Mouse (Mus musculus) hindbrain, embryonic 10.5 days (tissue): ENCODE measurements around the gene Tktl1. TPM values are rescaled to one million over a fixed set of nuclear protein-coding genes. Genes with fewer than 3 reads are reported as not detected.

Source experiments
- DNase-seq: peaks from one replicate; pipeline ENCODE4 v3.0.0-alpha.2; 2017; ENCODE audit warnings: low spot score
- H3K27ac ChIP-seq: fragments of 300-500 bp; sonication (generic); 2 replicates; pipeline ENCODE4 v1.5.1; 2016; ENCODE audit warnings: mild to moderate bottlenecking, moderate library complexity
- H3K27me3 ChIP-seq: fragments of 300-500 bp; sonication (generic); 2 replicates; pipeline ENCODE4 v1.6.1; 2016; ENCODE audit warnings: mild to moderate bottlenecking; ENCODE audit not compliant: poor library complexity, insufficient read depth, severe bottlenecking
- H3K36me3 ChIP-seq: fragments of 300-500 bp; sonication (generic); 2 replicates; pipeline ENCODE4 v1.6.1; 2016; ENCODE audit warnings: mild to moderate bottlenecking, moderate library complexity
- H3K4me1 ChIP-seq: fragments of 300-500 bp; sonication (generic); replicated peaks from 2 replicates; pipeline ENCODE4 v1.6.1; 2016; ENCODE audit warnings: mild to moderate bottlenecking
- H3K4me3 ChIP-seq: fragments of 300-500 bp; sonication (generic); 2 replicates; pipeline ENCODE4 v1.5.1; 2016; ENCODE audit warnings: mild to moderate bottlenecking, moderate library complexity
- H3K9me3 ChIP-seq: fragments of 300-500 bp; sonication (generic); 2 replicates; pipeline ENCODE4 v1.6.1; 2016; ENCODE audit warnings: mild to moderate bottlenecking, moderate library complexity
- WGBS: fragments of 180-500 bp; shearing (Covaris S2); methylation state at CpG from one replicate; pipeline ENCODE4 v1.1.7; 2016; 5-methylcytosine and 5-hydroxymethylcytosine counted together
- polyA plus RNA-seq: library from polyadenylated mRNA; unstranded; fragments of >200 nt; fragmentation: Nextera tagmentation; extraction: Ambion mirVana; gene quantifications from 2 replicates; pipeline ENCODE4 v1.2.1, GENCODE M21; 2016

The Tktl1 gene
- polyA plus RNA-seq, 1 experiment from 2014 or later = not detected

GRCm38 (mm10) chrX:74245687-74246086, 68.6 kb downstream of the Tktl1 start:
- Histone ChIP-seq H3K9me3 (no peaks in the 10 kb centered on the region; the same call in 1 of the 2 replicates), H3K4me1 (peaks cover 16% of the 10 kb centered on the region), H3K4me3 (peak overlapping the region; percentile 66), H3K27me3 (peaks cover 4% of the 10 kb centered on the region; the same call in 1 of the 2 replicates), H3K27ac (peak overlapping the region; percentile 94), H3K36me3 (peaks cover 34% of the 10 kb centered on the region)
- DNase-seq = peak; percentile 70
- 27% methylated on average over 21 of the region's 21 CpGs for WGBS

DNA sequence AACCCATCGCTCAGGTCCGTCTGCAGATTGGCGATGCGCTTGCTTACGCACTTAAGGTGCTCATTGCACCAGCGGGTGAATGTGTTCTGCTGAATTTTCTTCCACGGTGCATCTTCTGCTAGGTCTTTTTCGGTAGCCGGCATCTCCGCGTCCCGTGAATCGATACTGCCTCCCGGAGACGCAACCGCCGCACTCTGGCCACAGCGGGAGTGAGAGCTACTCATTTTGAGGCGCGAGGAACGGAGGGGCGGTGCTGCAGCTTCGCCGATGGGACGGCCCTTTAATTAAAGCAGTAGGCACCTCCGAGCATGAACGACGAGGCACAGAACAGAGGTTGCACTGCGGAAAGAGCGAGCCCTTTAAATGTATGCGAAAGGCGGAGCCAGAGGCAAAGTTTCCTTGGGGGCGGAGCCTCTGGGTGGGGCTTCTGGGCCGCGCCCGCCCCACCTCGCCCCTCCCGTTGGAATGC, 69.2 kb downstream of the Tktl1 start:
- Histone ChIP-seq H3K36me3 (peaks cover 29% of the 10 kb centered on the region), H3K27me3 (peaks cover 6% of the 10 kb centered on the region; the same call in 1 of the 2 replicates), H3K4me3 (peak overlapping the region; percentile 66), H3K4me1 (peaks cover 16% of the 10 kb centered on the region), H3K27ac (peak overlapping the region; percentile 94), H3K9me3 (no peaks in the 10 kb centered on the region; the same call in 1 of the 2 replicates)
- peak; percentile 86 for DNase-seq
- WGBS = 15% methylated on average over 38 of the region's 38 CpGs

GRCm38 (mm10) chrX:74246693-74247092, 69.6 kb downstream of the Tktl1 start:
- peaks cover 16% of the 10 kb centered on the region for H3K4me1 ChIP-seq
- H3K9me3 ChIP-seq = no peaks in the 10 kb centered on the region; the same call in 1 of the 2 replicates
- H3K4me3 ChIP-seq = peak overlapping the region; percentile 66
- WGBS = 20% methylated on average over 15 of the region's 15 CpGs
- no peak for DNase-seq
- H3K27ac ChIP-seq = peak overlapping the region; percentile 94
- H3K27me3 ChIP-seq = peaks cover 6% of the 10 kb centered on the region; the same call in 1 of the 2 replicates
- H3K36me3 ChIP-seq = peaks cover 24% of the 10 kb centered on the region

- Histone ChIP-seq H3K4me1 (peaks cover 14% of the 10 kb centered on the region), H3K9me3 (no peaks in the 10 kb centered on the region; the same call in 1 of the 2 replicates), H3K27me3 (peaks cover 6% of the 10 kb centered on the region; the same call in 1 of the 2 replicates), H3K36me3 (peaks cover 5% of the 10 kb centered on the region; the same call in 1 of the 2 replicates), H3K4me3 (no peak overlapping the region), H3K27ac (no peak overlapping the region)
- WGBS = 19% methylated on average over 3 of the region's 3 CpGs
- DNase-seq = peak; percentile 64
These were observed 71.6 kb downstream of the Tktl1 start for GRCm38 (mm10) chrX:74248651-74249050.

DNA sequence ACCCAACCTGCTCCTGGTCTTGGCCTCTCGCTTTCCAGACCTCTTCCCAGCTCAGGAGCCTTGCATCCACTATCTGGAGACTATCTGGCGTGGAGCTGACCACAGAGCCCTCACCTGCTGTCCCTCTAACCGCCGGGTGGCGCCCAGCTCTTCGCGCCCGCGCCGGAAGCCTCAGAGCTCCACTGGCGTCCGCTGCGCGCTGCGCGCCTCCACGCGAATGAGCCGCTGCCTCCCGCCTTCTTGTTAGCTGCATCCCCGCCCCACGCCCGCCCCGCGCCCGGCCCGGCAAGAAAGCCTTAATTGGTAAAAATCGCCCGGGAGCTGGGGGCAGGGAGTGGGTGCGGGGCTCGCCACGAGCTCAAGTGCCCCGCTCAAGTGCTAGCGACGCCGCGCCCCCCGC, 72.6 kb downstream of the Tktl1 start, which contains the start of gene Flna:
Gene Flna, minus strand, starts transcription at position 206 of the 400 bp plus-strand sequence.
- 24% methylated on average over 38 of the region's 38 CpGs for WGBS

DNA sequence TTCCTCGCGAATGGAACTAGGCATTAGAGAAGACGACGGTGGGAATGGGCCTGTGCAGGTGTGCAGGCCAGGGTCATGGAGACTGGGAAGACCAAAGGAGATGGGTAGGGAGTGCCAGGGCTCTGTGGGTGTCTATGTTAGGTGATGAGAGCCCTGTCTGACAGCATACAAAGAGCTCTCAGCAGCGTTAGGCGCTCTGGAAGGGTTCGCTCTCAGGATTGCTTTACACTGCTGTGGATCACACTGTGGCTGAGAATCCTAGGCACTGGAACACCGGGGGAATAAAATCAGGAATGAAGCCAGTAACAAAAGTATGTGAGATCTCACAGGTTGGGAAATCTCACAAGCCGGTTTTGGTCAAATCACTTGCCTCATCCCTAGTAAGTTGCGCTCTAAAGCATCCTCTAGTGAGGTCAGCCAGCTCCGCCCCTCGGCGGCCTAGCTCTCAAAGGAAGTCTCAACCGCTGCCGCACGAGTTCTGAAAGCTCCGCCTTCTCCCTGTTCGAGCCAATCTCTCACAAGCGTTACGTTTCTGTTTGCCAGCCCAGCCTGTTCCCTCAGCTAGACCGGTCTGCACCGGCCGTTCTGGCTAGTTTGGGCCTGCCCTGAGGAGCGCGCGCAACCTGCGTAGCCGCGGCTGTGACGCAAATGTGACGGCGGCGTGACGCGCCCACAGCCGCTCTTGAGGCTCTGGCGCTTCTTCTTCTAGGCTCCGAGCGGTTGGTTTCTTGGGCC, 77.3 kb downstream of the Tktl1 start, which contains the start of gene Emd:
Gene Emd, plus strand, starts transcription at position 535 of the 735 bp plus-strand sequence.
- 19% methylated on average over 39 of the region's 39 CpGs for WGBS
- H3K27ac ChIP-seq = peak within 1 kb of the TSS; percentile 92
- DNase-seq = peak; percentile 88

More for the DNA sequence above, 72.6 kb downstream of the Tktl1 start, which contains the start of gene Flna:
- Histone ChIP-seq H3K9me3 (no peaks in the 10 kb centered on the region; the same call in 1 of the 2 replicates), H3K27ac (peak within 1 kb of the TSS; percentile 87), H3K36me3 (no peaks in the 10 kb centered on the region), H3K4me3 (peak within 1 kb of the TSS; percentile 60), H3K27me3 (peaks cover 6% of the 10 kb centered on the region; the same call in 1 of the 2 replicates), H3K4me1 (peaks cover 10% of the 10 kb centered on the region)
- DNase-seq = peak; percentile 62

GRCm38 (mm10) chrX:74254888-74255565, 78.0 kb downstream of the Tktl1 start:
- H3K27ac ChIP-seq = peak overlapping the region; percentile 92
- peaks cover 5% of the 10 kb centered on the region for H3K4me1 ChIP-seq
- H3K9me3 ChIP-seq = no peaks in the 10 kb centered on the region
- peaks cover 6% of the 10 kb centered on the region; the same call in 1 of the 2 replicates for H3K27me3 ChIP-seq
- DNase-seq = no peak
- 27% methylated on average over 31 of the region's 31 CpGs for WGBS
- peaks cover 31% of the 10 kb centered on the region for H3K36me3 ChIP-seq
- H3K4me3 ChIP-seq = peak overlapping the region; percentile 66

More for the DNA sequence above, 77.3 kb downstream of the Tktl1 start, which contains the start of gene Emd:
- Histone ChIP-seq H3K36me3 (peaks cover 28% of the 10 kb centered on the region), H3K27me3 (peaks cover 6% of the 10 kb centered on the region; the same call in 1 of the 2 replicates), H3K4me1 (peaks cover 12% of the 10 kb centered on the region), H3K9me3 (no peaks in the 10 kb centered on the region; the same call in 1 of the 2 replicates), H3K4me3 (peak within 1 kb of the TSS; percentile 66)

DNA sequence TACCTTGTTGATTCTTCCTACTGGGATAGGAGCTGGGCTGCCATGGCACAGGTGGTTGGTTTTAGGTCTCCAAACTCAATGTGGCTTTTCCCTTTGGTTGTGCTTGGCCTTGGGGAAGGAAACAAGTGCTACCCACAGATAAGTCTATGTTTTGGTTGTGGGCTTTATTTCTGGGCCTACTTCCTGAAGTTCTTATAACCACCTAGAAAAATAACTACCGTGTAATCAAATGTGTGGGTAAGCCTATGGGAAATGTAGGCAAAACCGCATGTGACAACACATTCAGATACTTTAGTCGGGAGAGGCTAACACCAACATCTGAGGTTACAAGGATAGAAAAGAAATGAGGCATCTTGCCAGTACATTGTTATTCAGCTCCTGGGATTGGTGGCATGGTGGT, 80.7 kb downstream of the Tktl1 start:
- Histone ChIP-seq H3K4me1 (peaks cover 5% of the 10 kb centered on the region), H3K27me3 (no peaks in the 10 kb centered on the region), H3K4me3 (no peak overlapping the region), H3K27ac (no peak overlapping the region), H3K36me3 (peaks cover 35% of the 10 kb centered on the region), H3K9me3 (no peaks in the 10 kb centered on the region)
- no peak for DNase-seq
- 95% methylated on average over 3 of the region's 3 CpGs for WGBS

Other genes with a start within 250 kb of the Tktl1 start
- 20.6 and 25.8 TPM in 2 replicates for gene Renbp, start 246.4 kb upstream of the Tktl1 start, polyA plus RNA-seq
- gene Hcfc1, start 210.9 kb upstream of the Tktl1 start, polyA plus RNA-seq = 77.2 and 77.7 TPM in 2 replicates
- gene Irak1, start 153.3 kb upstream of the Tktl1 start, polyA plus RNA-seq = 53.3 and 60.6 TPM in 2 replicates
- not detected in 2 replicates for gene Opn1mw, start 49.8 kb upstream of the Tktl1 start, polyA plus RNA-seq
- gene Mecp2, start 41.9 kb upstream of the Tktl1 start, polyA plus RNA-seq = 15.3 and 15.4 TPM in 2 replicates
- not detected in 2 replicates for gene Tex28, start 9.4 kb upstream of the Tktl1 start, polyA plus RNA-seq
- gene Flna, start 72.6 kb downstream of the Tktl1 start, polyA plus RNA-seq = 215 and 271 TPM in 2 replicates
- gene Emd, start 77.4 kb downstream of the Tktl1 start, polyA plus RNA-seq = 23.5 and 24.4 TPM in 2 replicates
- 697 and 756 TPM in 2 replicates for gene Rpl10, start 93.6 kb downstream of the Tktl1 start, polyA plus RNA-seq
- gene Taz, start 104.7 kb downstream of the Tktl1 start, polyA plus RNA-seq = 70.6 and 76.1 TPM in 2 replicates
- gene Dnase1l1, start 105.1 kb downstream of the Tktl1 start, polyA plus RNA-seq = 3.6 and 5.2 TPM in 2 replicates
- 103 and 112 TPM in 2 replicates for gene Atp6ap1, start 119.8 kb downstream of the Tktl1 start, polyA plus RNA-seq
- gene Gdi1, start 127.7 kb downstream of the Tktl1 start, polyA plus RNA-seq = 331 and 436 TPM in 2 replicates
- 66.4 and 67.8 TPM in 2 replicates for gene Fam50a, start 135.8 kb downstream of the Tktl1 start, polyA plus RNA-seq
- gene Plxna3, start 151.8 kb downstream of the Tktl1 start, polyA plus RNA-seq = 21.2 and 26.6 TPM in 2 replicates
- gene Lage3, start 176.4 kb downstream of the Tktl1 start, polyA plus RNA-seq = 113 and 120 TPM in 2 replicates
- 66.2 and 68.1 TPM in 2 replicates for gene Ubl4a, start 196.0 kb downstream of the Tktl1 start, polyA plus RNA-seq
- 9.3 and 10.8 TPM in 2 replicates for gene Slc10a3, start 196.1 kb downstream of the Tktl1 start, polyA plus RNA-seq
- 27.3 and 30.8 TPM in 2 replicates for gene Fam3a, start 216.0 kb downstream of the Tktl1 start, polyA plus RNA-seq
- gene Ikbkg, start 216.0 kb downstream of the Tktl1 start, polyA plus RNA-seq = 17.0 and 20.1 TPM in 2 replicates